Mouse (Mus musculus): Measurements from ENCODE around the gene BC004004. TPM values are rescaled to one million over a fixed set of nuclear protein-coding genes. Genes with fewer than 3 reads are reported as not detected.
"Not testable (repeated sequence)": the region's sequence is repeated elsewhere in the genome, so short reads cannot be mapped to it uniquely, and the experiment has no call there.

Gene BC004004
- polyA plus RNA-seq, 1 experiment from 2014 or later: 85.6 TPM

DNA sequence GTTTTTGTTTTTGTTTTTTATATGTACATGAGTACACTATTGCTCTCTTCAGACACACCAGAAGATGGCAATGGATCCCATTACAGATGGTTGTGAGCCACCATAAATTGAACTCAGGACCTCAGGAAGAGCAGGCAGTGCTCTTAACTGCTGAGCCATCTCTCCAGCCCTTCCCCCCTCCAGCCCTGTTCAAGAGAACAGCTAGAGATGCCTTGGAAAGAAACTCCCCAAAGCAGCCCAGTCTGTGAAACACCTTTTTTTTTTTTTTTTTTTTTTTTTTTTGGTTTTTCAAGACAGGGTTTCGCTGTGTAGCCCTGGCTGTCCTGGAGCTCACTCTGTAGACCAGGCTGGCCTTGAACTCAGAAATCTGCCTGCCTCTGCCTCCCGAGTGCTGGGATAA lies 1.5 kb upstream of the BC004004 start:
- not testable (repeated sequence) for H3K4me2 ChIP-seq (replicated peaks; ENCODE audit: low read depth, low read length); H3K36me3 ChIP-seq (ENCODE audit: insufficient read depth, low read length); H3K27me3 ChIP-seq (ENCODE audit: insufficient read depth, low read length); H3K9ac ChIP-seq (replicated peaks; ENCODE audit: low read length); H3K9me3 ChIP-seq (ENCODE audit: low read length); H3K4me3 ChIP-seq (ENCODE audit: low read length); H3K27ac ChIP-seq (ENCODE audit: low read length); ATAC-seq (ENCODE audit: low FRiP score, low TSS enrichment)
- H3K4me1 ChIP-seq (ENCODE audit: insufficient read depth, low read length): peaks cover 32% of the 10 kb centered on the region
- 94% methylated on average over 2 of the region's 2 CpGs for WGBS

DNA sequence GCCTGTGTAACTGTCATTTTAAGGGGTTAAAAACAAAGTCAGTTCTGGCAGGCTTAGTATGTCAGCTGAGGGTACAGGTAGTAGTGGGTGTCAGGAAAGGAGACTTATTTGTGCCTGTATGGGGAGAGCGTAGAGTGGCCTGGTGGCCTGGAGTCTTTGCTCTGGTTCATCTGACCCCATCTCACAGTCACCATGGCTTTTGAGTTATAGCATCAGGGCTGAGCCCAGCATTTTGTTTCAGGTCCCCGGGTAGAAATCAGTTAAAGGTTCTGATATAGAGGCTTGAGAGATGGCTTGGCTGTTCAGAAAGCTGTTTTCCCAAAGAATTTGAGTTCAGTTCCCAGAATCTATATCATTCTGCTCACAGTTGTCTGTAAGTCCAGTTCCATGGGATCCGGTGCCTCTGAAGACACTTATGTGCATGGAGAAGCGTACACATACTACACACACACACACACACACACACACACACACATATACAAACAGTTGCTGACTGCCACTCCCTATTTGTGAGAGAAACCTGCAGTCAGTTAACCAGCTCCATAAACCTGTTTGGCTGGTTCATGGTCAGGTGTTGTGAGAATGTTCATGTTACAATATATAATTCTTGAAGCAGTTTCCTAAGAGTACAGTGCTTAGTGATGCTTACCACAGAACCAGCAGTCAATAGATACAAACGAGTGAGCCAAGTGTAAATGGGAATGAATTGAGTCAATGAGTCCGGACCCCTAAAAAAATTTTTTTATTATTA lies 482 bp upstream of the BC004004 start:
- no peaks in the 10 kb centered on the region for H3K27me3 ChIP-seq (ENCODE audit: insufficient read depth, low read length)
- no peaks in the 10 kb centered on the region for H3K9me3 ChIP-seq (ENCODE audit: low read length)
- H3K4me3 ChIP-seq (ENCODE audit: low read length): peak overlapping the region; percentile 87
- ATAC-seq (ENCODE audit: low FRiP score, low TSS enrichment): peak; percentile 25; the same call in 1 of the 2 replicates
- H3K4me2 ChIP-seq (replicated peaks; ENCODE audit: low read depth, low read length): peak overlapping the region; percentile 72
- H3K4me1 ChIP-seq (ENCODE audit: insufficient read depth, low read length): peaks cover 22% of the 10 kb centered on the region
- H3K27ac ChIP-seq (ENCODE audit: low read length): peak overlapping the region; percentile 94
- peak overlapping the region; percentile 95 for H3K9ac ChIP-seq (replicated peaks; ENCODE audit: low read length)
- WGBS: 48% methylated on average over 6 of the region's 6 CpGs
- H3K36me3 ChIP-seq (ENCODE audit: insufficient read depth, low read length): no peaks in the 10 kb centered on the region

GRCm38 (mm10) chr17:29269349-29269706 lies 740 bp downstream of the BC004004 start:
- Histone ChIP-seq H3K4me2 (replicated peaks; ENCODE audit: low read depth, low read length) (peak overlapping the region; percentile 72), H3K4me1 (ENCODE audit: insufficient read depth, low read length) (peaks cover 21% of the 10 kb centered on the region), H3K4me3 (ENCODE audit: low read length) (peak overlapping the region; percentile 87), H3K9ac (replicated peaks; ENCODE audit: low read length) (peak overlapping the region; percentile 95), H3K36me3 (ENCODE audit: insufficient read depth, low read length) (no peaks in the 10 kb centered on the region), H3K27me3 (ENCODE audit: insufficient read depth, low read length) (no peaks in the 10 kb centered on the region), H3K9me3 (ENCODE audit: low read length) (no peaks in the 10 kb centered on the region), H3K27ac (ENCODE audit: low read length) (peak overlapping the region; percentile 94)
- WGBS: 20% methylated on average over 10 of the region's 10 CpGs
- ATAC-seq (ENCODE audit: low FRiP score, low TSS enrichment): no peak

- H3K36me3 ChIP-seq (ENCODE audit: insufficient read depth, low read length): no peaks in the 10 kb centered on the region
- no peak overlapping the region for H3K4me3 ChIP-seq (ENCODE audit: low read length)
- no peak overlapping the region for H3K27ac ChIP-seq (ENCODE audit: low read length)
- H3K4me2 ChIP-seq (replicated peaks; ENCODE audit: low read depth, low read length): no peak overlapping the region
- peaks cover 17% of the 10 kb centered on the region for H3K4me1 ChIP-seq (ENCODE audit: insufficient read depth, low read length)
- H3K9me3 ChIP-seq (ENCODE audit: low read length): no peaks in the 10 kb centered on the region
- no peak overlapping the region for H3K9ac ChIP-seq (replicated peaks; ENCODE audit: low read length)
- WGBS: 90% methylated on average over 9 of the region's 9 CpGs
- no peaks in the 10 kb centered on the region for H3K27me3 ChIP-seq (ENCODE audit: insufficient read depth, low read length)
- no peak for ATAC-seq (ENCODE audit: low FRiP score, low TSS enrichment)
Observed at GRCm38 (mm10) chr17:29270148-29270698, 1.6 kb downstream of the BC004004 start.

GRCm38 (mm10) chr17:29273156-29273555 lies 4.6 kb downstream of the BC004004 start:
- H3K4me2 ChIP-seq (replicated peaks; ENCODE audit: low read depth, low read length): no peak overlapping the region
- peaks cover 23% of the 10 kb centered on the region for H3K4me1 ChIP-seq (ENCODE audit: insufficient read depth, low read length)
- no peaks in the 10 kb centered on the region for H3K36me3 ChIP-seq (ENCODE audit: insufficient read depth, low read length)
- H3K27ac ChIP-seq (ENCODE audit: low read length): no peak overlapping the region
- no peak for ATAC-seq (ENCODE audit: low FRiP score, low TSS enrichment)
- H3K4me3 ChIP-seq (ENCODE audit: low read length): no peak overlapping the region
- H3K27me3 ChIP-seq (ENCODE audit: insufficient read depth, low read length): no peaks in the 10 kb centered on the region
- no peak overlapping the region for H3K9ac ChIP-seq (replicated peaks; ENCODE audit: low read length)
- no peaks in the 10 kb centered on the region for H3K9me3 ChIP-seq (ENCODE audit: low read length)
- 81% methylated on average over 7 of the region's 7 CpGs for WGBS

DNA sequence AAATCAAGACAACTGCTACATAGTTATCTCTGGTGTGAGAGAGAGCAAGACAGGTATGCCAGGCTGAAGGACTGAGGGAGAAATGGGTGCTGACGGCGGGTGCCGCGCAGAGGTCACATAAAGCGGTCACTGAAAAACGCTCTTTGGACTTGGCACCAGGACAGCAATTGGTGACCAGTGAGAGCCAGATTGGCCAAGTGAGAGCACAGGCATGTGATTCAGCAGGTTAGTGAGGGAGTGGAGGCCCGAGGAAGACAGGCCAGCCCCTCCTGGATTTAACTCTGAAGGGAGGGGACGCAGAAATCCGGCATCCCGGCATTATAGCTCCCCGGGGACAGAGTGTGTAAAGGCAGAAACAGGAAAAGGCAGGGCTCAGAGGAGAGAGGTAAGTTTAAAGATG lies 5.3 kb downstream of the BC004004 start:
- H3K9ac ChIP-seq (replicated peaks; ENCODE audit: low read length): no peak overlapping the region
- H3K27ac ChIP-seq (ENCODE audit: low read length): peak overlapping the region; percentile 54; the same call in 1 of the 2 replicates
- H3K27me3 ChIP-seq (ENCODE audit: insufficient read depth, low read length): no peaks in the 10 kb centered on the region
- no peak overlapping the region for H3K4me3 ChIP-seq (ENCODE audit: low read length)
- no peaks in the 10 kb centered on the region for H3K9me3 ChIP-seq (ENCODE audit: low read length)
- ATAC-seq (ENCODE audit: low FRiP score, low TSS enrichment): no peak
- H3K36me3 ChIP-seq (ENCODE audit: insufficient read depth, low read length): 0 out of 2 replicates have a peak, but pooled peaks cover 2% of the 10 kb centered on the region
- peaks cover 21% of the 10 kb centered on the region for H3K4me1 ChIP-seq (ENCODE audit: insufficient read depth, low read length)
- no peak overlapping the region for H3K4me2 ChIP-seq (replicated peaks; ENCODE audit: low read depth, low read length)
- 72% methylated on average over 11 of the region's 11 CpGs for WGBS

DNA sequence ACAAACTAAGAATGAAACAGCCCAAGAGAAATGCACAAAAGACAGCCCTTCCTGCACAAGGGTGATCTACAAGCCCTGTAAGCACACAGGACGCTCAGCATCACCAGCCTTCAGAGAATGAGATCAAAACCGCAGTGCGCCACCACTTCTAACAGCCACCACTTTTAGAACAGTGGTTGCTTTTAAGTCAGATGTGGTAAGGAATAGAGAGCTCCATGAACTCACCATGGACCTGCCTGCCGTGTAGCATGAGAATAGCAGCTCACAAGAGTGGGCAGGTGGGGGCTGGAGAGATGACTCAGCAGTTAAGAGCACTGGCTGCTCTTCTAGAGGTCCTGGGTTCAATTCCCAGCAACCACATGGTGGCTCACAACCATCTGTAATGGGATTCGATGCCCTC lies 11.8 kb downstream of the BC004004 start:
- ATAC-seq (ENCODE audit: low FRiP score, low TSS enrichment): no peak
- Histone ChIP-seq H3K27ac (ENCODE audit: low read length) (no peak overlapping the region), H3K36me3 (ENCODE audit: insufficient read depth, low read length) (peaks cover 22% of the 10 kb centered on the region), H3K4me3 (ENCODE audit: low read length) (no peak overlapping the region), H3K4me2 (replicated peaks; ENCODE audit: low read depth, low read length) (no peak overlapping the region), H3K9ac (replicated peaks; ENCODE audit: low read length) (no peak overlapping the region), H3K4me1 (ENCODE audit: insufficient read depth, low read length) (peaks cover 10% of the 10 kb centered on the region; the same call in 1 of the 2 replicates), H3K27me3 (ENCODE audit: insufficient read depth, low read length) (no peaks in the 10 kb centered on the region), H3K9me3 (ENCODE audit: low read length) (no peaks in the 10 kb centered on the region)
- WGBS: 84% methylated on average over 5 of the region's 5 CpGs

DNA sequence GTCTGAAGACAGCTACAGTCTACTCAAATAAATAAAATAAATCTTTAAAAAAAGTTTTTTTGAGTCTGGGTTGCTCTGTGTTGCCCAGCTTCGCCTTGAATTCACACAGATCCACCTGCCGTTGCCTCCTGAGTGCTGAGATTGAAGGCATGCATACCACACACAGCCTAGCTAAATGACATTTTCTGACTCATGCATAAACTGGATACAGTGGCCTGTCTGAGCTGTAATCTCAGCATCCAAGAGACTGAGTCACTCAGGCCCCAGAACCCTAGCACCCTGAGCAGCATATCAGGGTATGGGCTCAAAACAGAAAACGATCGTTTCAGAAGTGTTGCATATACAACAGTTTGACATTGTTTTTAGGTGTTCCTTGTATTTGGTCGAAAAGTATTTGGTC lies 13.0 kb downstream of the BC004004 start:
- ATAC-seq (ENCODE audit: low FRiP score, low TSS enrichment): no peak
- Histone ChIP-seq H3K4me1 (ENCODE audit: insufficient read depth, low read length) (peaks cover 10% of the 10 kb centered on the region; the same call in 1 of the 2 replicates), H3K27me3 (ENCODE audit: insufficient read depth, low read length) (no peaks in the 10 kb centered on the region), H3K9ac (replicated peaks; ENCODE audit: low read length) (no peak overlapping the region), H3K27ac (ENCODE audit: low read length) (no peak overlapping the region), H3K36me3 (ENCODE audit: insufficient read depth, low read length) (peaks cover 25% of the 10 kb centered on the region), H3K9me3 (ENCODE audit: low read length) (no peaks in the 10 kb centered on the region), H3K4me2 (replicated peaks; ENCODE audit: low read depth, low read length) (no peak overlapping the region), H3K4me3 (ENCODE audit: low read length) (no peak overlapping the region)
- WGBS: 88% methylated on average over 5 of the region's 5 CpGs

GRCm38 (mm10) chr17:29282216-29282952 lies 13.8 kb downstream of the BC004004 start:
- no peak overlapping the region for H3K27ac ChIP-seq (ENCODE audit: low read length)
- H3K9ac ChIP-seq (replicated peaks; ENCODE audit: low read length): no peak overlapping the region
- H3K4me3 ChIP-seq (ENCODE audit: low read length): no peak overlapping the region
- no peaks in the 10 kb centered on the region for H3K9me3 ChIP-seq (ENCODE audit: low read length)
- ATAC-seq (ENCODE audit: low FRiP score, low TSS enrichment): no peak
- no peak overlapping the region for H3K4me2 ChIP-seq (replicated peaks; ENCODE audit: low read depth, low read length)
- 81% methylated on average over 21 of the region's 21 CpGs for whole genome bisulfite sequencing
- peaks cover 4% of the 10 kb centered on the region; the same call in 1 of the 2 replicates for H3K4me1 ChIP-seq (ENCODE audit: insufficient read depth, low read length)
- peaks cover 27% of the 10 kb centered on the region for H3K36me3 ChIP-seq (ENCODE audit: insufficient read depth, low read length)
- H3K27me3 ChIP-seq (ENCODE audit: insufficient read depth, low read length): no peaks in the 10 kb centered on the region

GRCm38 (mm10) chr17:29291793-29292192 lies 23.2 kb downstream of the BC004004 start:
- Histone ChIP-seq H3K36me3 (ENCODE audit: insufficient read depth, low read length) (no peaks in the 10 kb centered on the region), H3K9ac (replicated peaks; ENCODE audit: low read length) (no peak overlapping the region), H3K27me3 (ENCODE audit: insufficient read depth, low read length) (no peaks in the 10 kb centered on the region), H3K4me2 (replicated peaks; ENCODE audit: low read depth, low read length) (no peak overlapping the region), H3K4me1 (ENCODE audit: insufficient read depth, low read length) (peaks cover 25% of the 10 kb centered on the region), H3K27ac (ENCODE audit: low read length) (no peak overlapping the region), H3K4me3 (ENCODE audit: low read length) (no peak overlapping the region), H3K9me3 (ENCODE audit: low read length) (no peaks in the 10 kb centered on the region)
- no peak for ATAC-seq (ENCODE audit: low FRiP score, low TSS enrichment)
- WGBS: 82% methylated on average over 7 of the region's 7 CpGs
